Mouse (Mus musculus): ENCODE measurements at regions not wholly inside any gene's neighbourhood (a gene's known extent, or its start where the extent isn't known, plus 50 kb on each side); places are given as distances from the start of the nearest gene placed in this dataset.

GRCm38 (mm10) chr16:64391440-64392197 lies 210.6 kb downstream of the Csnka2ip start:
- DNase-seq, result no peak

- DNase-seq, result no peak
Observed at GRCm38 (mm10) chr16:64368608-64369399, 233.4 kb downstream of the Csnka2ip start.

GRCm38 (mm10) chr16:64347940-64348339 lies 254.3 kb downstream of the Csnka2ip start:
- no peak for DNase-seq

- no peak for DNase-seq
Observed at GRCm38 (mm10) chr16:64332887-64333455, 269.2 kb downstream of the Csnka2ip start.

- no peak for DNase-seq
Observed at GRCm38 (mm10) chr16:64332195-64332886, 269.9 kb downstream of the Csnka2ip start.

GRCm38 (mm10) chr16:64329264-64330060 lies 272.7 kb downstream of the Csnka2ip start:
- DNase-seq, result no peak

GRCm38 (mm10) chr16:64318796-64319493 lies 283.3 kb downstream of the Csnka2ip start:
- DNase-seq, result no peak

- DNase-seq, result no peak
Observed at GRCm38 (mm10) chr16:64316831-64317230, 285.4 kb downstream of the Csnka2ip start.

GRCm38 (mm10) chr16:64293507-64293906 lies 308.7 kb downstream of the Csnka2ip start:
- no peak for DNase-seq

- no peak for DNase-seq
Observed at GRCm38 (mm10) chr16:64285306-64285705, 316.9 kb downstream of the Csnka2ip start.

- no peak for DNase-seq
Observed at GRCm38 (mm10) chr16:64275860-64276597, 326.2 kb downstream of the Csnka2ip start.

- peak in 1 of 2 experiments; percentile 11 for DNase-seq
Observed at GRCm38 (mm10) chr16:64275420-64275819, 326.8 kb downstream of the Csnka2ip start.

GRCm38 (mm10) chr16:64264960-64265736 lies 337.1 kb downstream of the Csnka2ip start:
- no peak for DNase-seq

- no peak for DNase-seq
Observed at GRCm38 (mm10) chr16:64251155-64251554, 351.1 kb downstream of the Csnka2ip start.

- no peak for DNase-seq
Observed at GRCm38 (mm10) chr16:64248743-64249142, 353.5 kb downstream of the Csnka2ip start.

- DNase-seq, result no peak
Observed at GRCm38 (mm10) chr16:64245942-64246341, 356.3 kb downstream of the Csnka2ip start.

GRCm38 (mm10) chr16:64224336-64224735 lies 360.4 kb upstream of the Epha3 start:
- DNase-seq, result no peak

GRCm38 (mm10) chr16:64216671-64217070 lies 352.7 kb upstream of the Epha3 start:
- no peak for DNase-seq

- DNase-seq, result no peak
Observed at GRCm38 (mm10) chr16:64211895-64212294, 347.9 kb upstream of the Epha3 start.
